Mouse (Mus musculus) forebrain, embryonic 12.5 days (tissue): ENCODE measurements around the gene Gm20388. TPM values are rescaled to one million over a fixed set of nuclear protein-coding genes. Genes with fewer than 3 reads are reported as not detected.

Experiments
- ATAC-seq: fragments of 200-750 bp; cut with Nextera tagmentation; 2 replicates; pipeline ENCODE4 v1.8.0; 2017; ENCODE audit warnings: moderate TSS enrichment; ENCODE audit not compliant: low FRiP score
- H3K27ac ChIP-seq: fragments of 300-500 bp; sonication (generic); 2 replicates; pipeline ENCODE4 v1.5.1; 2016; ENCODE audit warnings: mild to moderate bottlenecking
- H3K27me3 ChIP-seq: fragments of 300-500 bp; sonication (generic); 2 replicates; pipeline ENCODE4 v1.6.1; 2016; ENCODE audit warnings: mild to moderate bottlenecking
- H3K36me3 ChIP-seq: fragments of 300-500 bp; sonication (generic); replicated peaks from 2 replicates; pipeline ENCODE4 v1.6.1; 2016; ENCODE audit warnings: mild to moderate bottlenecking
- H3K4me1 ChIP-seq: fragments of 300-500 bp; sonication (generic); 2 replicates; pipeline ENCODE4 v1.6.1; 2016
- H3K4me2 ChIP-seq: fragments of 300-500 bp; sonication (generic); 2 replicates; pipeline ENCODE4 v1.6.1; 2016; ENCODE audit warnings: mild to moderate bottlenecking, moderate library complexity
- H3K4me3 ChIP-seq: fragments of 300-500 bp; sonication (generic); replicated peaks from 2 replicates; pipeline ENCODE4 v1.5.1; 2016; ENCODE audit warnings: mild to moderate bottlenecking
- H3K9ac ChIP-seq: fragments of 300-500 bp; sonication (generic); 2 replicates; pipeline ENCODE4 v1.6.1; 2016; ENCODE audit warnings: mild to moderate bottlenecking
- H3K9me3 ChIP-seq: fragments of 300-500 bp; sonication (generic); 2 replicates; pipeline ENCODE4 v1.6.1; 2016
- WGBS: fragments of 180-500 bp; shearing (Covaris S2); methylation state at CpG from one replicate; pipeline ENCODE4 v1.1.7; 2016; 5-methylcytosine and 5-hydroxymethylcytosine counted together
- polyA plus RNA-seq: library from polyadenylated mRNA; unstranded; fragments of >200 nt; fragmentation: Nextera tagmentation; extraction: Ambion mirVana; gene quantifications from 2 replicates; pipeline ENCODE4 v1.2.1, GENCODE M21; 2016

Gm20388 gene
- polyA plus RNA-seq, 1 experiment from 2014 or later, result not detected

GRCm38 (mm10) chr8:121575661-121576060, 1665.0 kb downstream of the Gm20388 start:
- Histone ChIP-seq H3K27me3 (no peaks in the 10 kb centered on the region), H3K9me3 (no peaks in the 10 kb centered on the region), H3K9ac (no peak overlapping the region), H3K4me1 (peaks cover 30% of the 10 kb centered on the region), H3K27ac (no peak overlapping the region), H3K4me2 (no peak overlapping the region), H3K36me3 (no peaks in the 10 kb centered on the region), H3K4me3 (no peak overlapping the region)
- WGBS, result 91% methylated on average over 3 of the region's 3 CpGs
- ATAC-seq, result no peak

GRCm38 (mm10) chr8:121577751-121578675, 1667.4 kb downstream of the Gm20388 start:
- Histone ChIP-seq H3K4me3 (peak overlapping the region; percentile 88), H3K9ac (peak overlapping the region; percentile 85), H3K27ac (peak overlapping the region; percentile 69), H3K4me1 (peaks cover 30% of the 10 kb centered on the region), H3K9me3 (no peaks in the 10 kb centered on the region), H3K4me2 (peak overlapping the region; percentile 67), H3K36me3 (no peaks in the 10 kb centered on the region), H3K27me3 (no peaks in the 10 kb centered on the region)
- WGBS, result 2% methylated on average over 43 of the region's 44 CpGs
- peak; percentile 30; the same call in 1 of the 2 replicates for ATAC-seq

- ATAC-seq, result peak; percentile 95
- H3K4me1 ChIP-seq, result peaks cover 30% of the 10 kb centered on the region
- no peaks in the 10 kb centered on the region for H3K27me3 ChIP-seq
- peak within 1 kb of the TSS; percentile 88 for H3K4me3 ChIP-seq
- H3K4me2 ChIP-seq, result peak within 1 kb of the TSS; percentile 67
- H3K9me3 ChIP-seq, result no peaks in the 10 kb centered on the region
- H3K27ac ChIP-seq, result peak within 1 kb of the TSS; percentile 69
- H3K9ac ChIP-seq, result peak within 1 kb of the TSS; percentile 85
- under 1% methylated on average over 62 of the region's 63 CpGs for WGBS
- H3K36me3 ChIP-seq, result no peaks in the 10 kb centered on the region
These were observed 1668.2 kb downstream of the Gm20388 start, which contains the start of gene Fbxo31 for GRCm38 (mm10) chr8:121578676-121579451. Fbxo31 (minus strand) TSS chr8:121578806.

- Histone ChIP-seq H3K4me1 (peaks cover 35% of the 10 kb centered on the region), H3K27me3 (no peaks in the 10 kb centered on the region), H3K9ac (no peak overlapping the region), H3K27ac (no peak overlapping the region), H3K4me3 (no peak overlapping the region), H3K4me2 (no peak overlapping the region), H3K36me3 (no peaks in the 10 kb centered on the region), H3K9me3 (no peaks in the 10 kb centered on the region)
- no peak for ATAC-seq
- 47% methylated on average over 9 of the region's 9 CpGs for WGBS
These were observed 1669.8 kb downstream of the Gm20388 start for GRCm38 (mm10) chr8:121580465-121580864.

- H3K27me3 ChIP-seq, result 0 out of 2 replicates have a peak, but pooled peaks cover 3% of the 10 kb centered on the region
- H3K9me3 ChIP-seq, result no peaks in the 10 kb centered on the region
- peaks cover 14% of the 10 kb centered on the region for H3K4me1 ChIP-seq
- no peak overlapping the region for H3K27ac ChIP-seq
- ATAC-seq, result no peak
- no peak overlapping the region for H3K4me2 ChIP-seq
- no peak overlapping the region for H3K4me3 ChIP-seq
- H3K9ac ChIP-seq, result no peak overlapping the region
- WGBS, result 65% methylated on average over 8 of the region's 8 CpGs
- H3K36me3 ChIP-seq, result no peaks in the 10 kb centered on the region
These were observed 1673.0 kb downstream of the Gm20388 start for GRCm38 (mm10) chr8:121583653-121584052.

GRCm38 (mm10) chr8:121584730-121585129, 1674.1 kb downstream of the Gm20388 start:
- Histone ChIP-seq H3K4me3 (peak overlapping the region; percentile 61), H3K27me3 (0 out of 2 replicates have a peak, but pooled peaks cover 3% of the 10 kb centered on the region), H3K9ac (no peak overlapping the region; the same call in 1 of the 2 replicates), H3K27ac (no peak overlapping the region), H3K4me1 (peaks cover 10% of the 10 kb centered on the region), H3K36me3 (no peaks in the 10 kb centered on the region), H3K4me2 (peak overlapping the region; percentile 71), H3K9me3 (no peaks in the 10 kb centered on the region)
- no peak for ATAC-seq
- WGBS, result 48% methylated on average over 13 of the region's 13 CpGs

- Histone ChIP-seq H3K4me1 (peaks cover 13% of the 10 kb centered on the region), H3K27ac (no peak overlapping the region), H3K9ac (peak overlapping the region; percentile 59), H3K4me2 (peak overlapping the region; percentile 71), H3K4me3 (peak overlapping the region; percentile 61), H3K36me3 (no peaks in the 10 kb centered on the region), H3K27me3 (0 out of 2 replicates have a peak, but pooled peaks cover 3% of the 10 kb centered on the region), H3K9me3 (no peaks in the 10 kb centered on the region)
- ATAC-seq, result peak; percentile 96
- 1% methylated on average over 47 of the region's 47 CpGs for WGBS
These were observed 1674.7 kb downstream of the Gm20388 start for GRCm38 (mm10) chr8:121585159-121585825.

GRCm38 (mm10) chr8:121588750-121589149, 1678.1 kb downstream of the Gm20388 start:
- no peak overlapping the region for H3K4me2 ChIP-seq
- peaks cover 6% of the 10 kb centered on the region for H3K36me3 ChIP-seq
- 83% methylated on average over 4 of the region's 4 CpGs for WGBS
- H3K27ac ChIP-seq, result no peak overlapping the region
- H3K9me3 ChIP-seq, result no peaks in the 10 kb centered on the region
- H3K4me3 ChIP-seq, result no peak overlapping the region
- no peak overlapping the region for H3K9ac ChIP-seq
- H3K4me1 ChIP-seq, result peaks cover 34% of the 10 kb centered on the region
- 0 out of 2 replicates have a peak, but pooled peaks cover 3% of the 10 kb centered on the region for H3K27me3 ChIP-seq
- ATAC-seq, result no peak

GRCm38 (mm10) chr8:121589205-121589726, 1678.6 kb downstream of the Gm20388 start:
- peaks cover 11% of the 10 kb centered on the region for H3K36me3 ChIP-seq
- H3K4me3 ChIP-seq, result no peak overlapping the region
- WGBS, result 45% methylated on average over 2 of the region's 2 CpGs
- no peak overlapping the region for H3K27ac ChIP-seq
- no peak overlapping the region for H3K9ac ChIP-seq
- H3K9me3 ChIP-seq, result no peaks in the 10 kb centered on the region
- no peak for ATAC-seq
- H3K27me3 ChIP-seq, result 0 out of 2 replicates have a peak, but pooled peaks cover 3% of the 10 kb centered on the region
- peaks cover 34% of the 10 kb centered on the region for H3K4me1 ChIP-seq
- peak overlapping the region; percentile 84; the same call in 1 of the 2 replicates for H3K4me2 ChIP-seq

- WGBS, result under 1% methylated on average over 94 of the region's 94 CpGs
- H3K4me2 ChIP-seq, result peak within 1 kb of the TSS; percentile 84
- peak; percentile 88 for ATAC-seq
- H3K27me3 ChIP-seq, result 0 out of 2 replicates have a peak, but pooled peaks cover 3% of the 10 kb centered on the region
- peak within 1 kb of the TSS; percentile 95 for H3K4me3 ChIP-seq
- H3K27ac ChIP-seq, result peak within 1 kb of the TSS; percentile 73
- H3K36me3 ChIP-seq, result peaks cover 22% of the 10 kb centered on the region
- peak within 1 kb of the TSS; percentile 83 for H3K9ac ChIP-seq
- peaks cover 29% of the 10 kb centered on the region for H3K4me1 ChIP-seq
- H3K9me3 ChIP-seq, result no peaks in the 10 kb centered on the region
These were observed 1679.8 kb downstream of the Gm20388 start, which contains the start of gene Map1lc3b for GRCm38 (mm10) chr8:121590203-121591177. Map1lc3b (plus strand) TSS chr8:121590361.
